Mouse (Mus musculus) liver, adult 2 months (tissue): Measurements from ENCODE around the gene Col23a1.

ENCODE experiments used
- CTCF ChIP-seq: fragments of 200-500 bp; IDR thresholded peaks from 2 replicates; pipeline ENCODE4 v1.5.1; 2011; ENCODE audit warnings: low read depth, low read length, control low read depth
- POLR2A ChIP-seq: fragments of 200-500 bp; IDR thresholded peaks from 2 replicates; pipeline ENCODE4 v1.6.1; 2011; ENCODE audit warnings: low read length, control low read depth; ENCODE audit not compliant: insufficient read depth; ENCODE audit errors: extremely low read depth

GRCm38 (mm10) chr11:51451925-51452324, 162.2 kb downstream of the Col23a1 start:
- no peak for TF ChIP-seq CTCF
- TF ChIP-seq POLR2A: no peak
